Mouse (Mus musculus): ENCODE measurements around the gene Hcrtr2.

The Hcrtr2 gene

GRCm38 (mm10) chr9:76235945-76236503, 87.6 kb downstream of the Hcrtr2 start:
- peak; percentile 69 for DNase-seq (ENCODE audit: low read depth, low spot score)

GRCm38 (mm10) chr9:76234899-76235298, 88.8 kb downstream of the Hcrtr2 start:
- no peak for DNase-seq (ENCODE audit: low read depth, low spot score)

- no peak for DNase-seq (ENCODE audit: low read depth, low spot score)
These were observed 93.3 kb downstream of the Hcrtr2 start for GRCm38 (mm10) chr9:76230400-76230799.

GRCm38 (mm10) chr9:76217178-76217975, 106.3 kb downstream of the Hcrtr2 start:
- no peak for DNase-seq (ENCODE audit: low read depth, low spot score)

GRCm38 (mm10) chr9:76214678-76215077, 109.0 kb downstream of the Hcrtr2 start:
- no peak for DNase-seq (ENCODE audit: low read depth, low spot score)

GRCm38 (mm10) chr9:76213557-76213956, 110.1 kb downstream of the Hcrtr2 start, which contains the start of gene Gfral:
TSS of gene Gfral (minus strand) at chr9:76213657.
- no peak for DNase-seq (ENCODE audit: low read depth, low spot score)

GRCm38 (mm10) chr9:76196917-76197316, 126.7 kb downstream of the Hcrtr2 start:
- no peak for DNase-seq (ENCODE audit: low read depth, low spot score)

- no peak for DNase-seq (ENCODE audit: low read depth, low spot score)
These were observed 144.4 kb downstream of the Hcrtr2 start for GRCm38 (mm10) chr9:76179221-76179620.
